10 mouse cellular contexts compared by ENCODE assay signal in genomic region chr5:42211554-42212338, GRCm38 (mm10).
"Had no signal": no experiment of that assay in that cellular context is flagged by ENCODE, and none has a peak within 500 bp of the region (broad histone marks: within the 10 kb centered on the region; RNA-seq: fewer than 3 reads in every experiment).

No protein-coding gene starts in this region.

- H3K4me3 ChIP-seq: layer of hippocampus, adult 2 months; limb, embryonic 13.5 days had no signal

- H3K4me2 ChIP-seq: limb, embryonic 13.5 days had no signal

- H3K9me3 ChIP-seq: limb, embryonic 13.5 days had no signal

- DNase-seq: kidney, postnatal 10 days; kidney, postnatal 4 days; left cerebral cortex, postnatal 4 days; lung, adult 18-20 months; right cerebral cortex, adult 18-20 months; right cerebral cortex, postnatal 25 days; thymus, postnatal 36 days had no signal

- H3K27me3 ChIP-seq: limb, embryonic 13.5 days had no signal

- H3K4me1 ChIP-seq: limb, embryonic 13.5 days had no signal

- H3K36me3 ChIP-seq: limb, embryonic 13.5 days had no signal

- H3K9ac ChIP-seq: limb, embryonic 13.5 days; liver, embryonic 14.5 days had no signal

- H3K27ac ChIP-seq: layer of hippocampus, adult 2 months; limb, embryonic 13.5 days; liver, embryonic 14.5 days had no signal
